Mouse (Mus musculus) T-helper 2 cell (primary cell): ENCODE measurements around the gene Kantr.

Source experiments
- in situ Hi-C: fragments of 300-600 bp; cut with MboI, MseI; formaldehyde crosslinking; loops from one replicate; pipeline ENCODE4 v1.15.1; 2025; ENCODE audit warnings: high pct_unique_total_duplicates

Kantr gene

DNA sequence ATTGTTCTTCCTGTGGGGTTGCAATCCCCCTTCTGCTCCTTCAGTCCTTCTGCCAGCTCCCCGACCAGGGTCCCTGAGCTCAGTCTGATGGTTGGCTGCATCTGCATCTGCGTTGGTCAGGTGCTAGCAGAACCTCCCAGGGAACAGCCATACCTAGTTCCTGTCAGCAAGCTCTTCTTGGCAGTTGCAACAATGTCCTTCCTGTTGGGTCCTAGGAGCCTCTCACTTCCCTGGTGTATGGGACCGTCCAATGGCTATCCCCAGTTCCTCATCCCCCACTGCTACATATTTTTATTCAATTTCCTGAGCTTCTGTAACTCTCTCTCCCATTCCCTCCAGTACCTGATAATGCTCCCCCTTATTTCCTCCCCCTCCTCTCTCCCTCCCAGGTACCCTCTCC lies 42.5 kb downstream of the Kantr start:
- in situ Hi-C loops: no loop called here

DNA sequence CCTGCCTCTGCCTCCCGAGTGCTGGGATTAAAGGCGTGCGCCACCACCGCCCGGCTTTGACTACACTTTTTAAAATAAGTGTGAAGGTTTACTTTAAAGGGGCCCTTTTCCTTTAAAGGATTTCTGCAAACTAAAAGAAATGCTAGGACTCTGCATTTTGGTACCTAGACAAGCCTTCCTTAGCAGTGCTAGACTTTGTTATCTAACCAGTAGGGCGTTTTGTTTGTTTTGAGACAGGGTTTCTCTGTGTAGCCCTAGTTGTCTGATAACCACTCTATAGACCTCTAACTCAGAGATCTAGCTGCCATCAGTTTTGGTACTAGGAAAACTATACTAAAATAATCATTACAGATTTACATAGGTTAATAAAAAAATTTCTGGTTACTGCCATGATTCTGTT lies 47.9 kb downstream of the Kantr start:
- in situ Hi-C loops: no loop called here

DNA sequence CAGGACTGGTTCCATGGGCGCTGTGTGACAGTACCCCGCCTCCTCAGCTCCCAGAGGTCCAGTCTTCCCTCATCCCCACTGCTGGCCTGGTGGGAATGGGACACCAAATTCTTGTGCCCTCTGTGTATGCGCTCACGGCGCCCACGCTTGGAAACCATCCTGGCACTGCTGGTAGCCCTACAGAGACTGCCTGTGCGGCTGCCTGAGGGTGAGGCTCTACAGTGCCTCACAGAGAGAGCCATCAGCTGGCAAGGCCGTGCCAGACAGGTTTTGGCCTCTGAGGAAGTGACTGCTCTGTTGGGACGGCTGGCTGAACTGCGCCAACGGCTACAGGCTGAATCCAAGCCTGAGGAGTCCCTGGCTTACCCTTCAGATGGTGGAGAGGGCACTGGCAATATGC lies 56.1 kb downstream of the Kantr start:
- in situ Hi-C loops: no loop called here
